Mouse (Mus musculus) brain, embryonic 18.5 days (tissue): ENCODE results near the gene Mbtps2.

Experiments
- DNase-seq: peaks from one replicate; pipeline ENCODE4 v3.0.0-alpha.2; 2012; ENCODE audit warnings: low read depth, low spot score

Mbtps2 gene

DNA sequence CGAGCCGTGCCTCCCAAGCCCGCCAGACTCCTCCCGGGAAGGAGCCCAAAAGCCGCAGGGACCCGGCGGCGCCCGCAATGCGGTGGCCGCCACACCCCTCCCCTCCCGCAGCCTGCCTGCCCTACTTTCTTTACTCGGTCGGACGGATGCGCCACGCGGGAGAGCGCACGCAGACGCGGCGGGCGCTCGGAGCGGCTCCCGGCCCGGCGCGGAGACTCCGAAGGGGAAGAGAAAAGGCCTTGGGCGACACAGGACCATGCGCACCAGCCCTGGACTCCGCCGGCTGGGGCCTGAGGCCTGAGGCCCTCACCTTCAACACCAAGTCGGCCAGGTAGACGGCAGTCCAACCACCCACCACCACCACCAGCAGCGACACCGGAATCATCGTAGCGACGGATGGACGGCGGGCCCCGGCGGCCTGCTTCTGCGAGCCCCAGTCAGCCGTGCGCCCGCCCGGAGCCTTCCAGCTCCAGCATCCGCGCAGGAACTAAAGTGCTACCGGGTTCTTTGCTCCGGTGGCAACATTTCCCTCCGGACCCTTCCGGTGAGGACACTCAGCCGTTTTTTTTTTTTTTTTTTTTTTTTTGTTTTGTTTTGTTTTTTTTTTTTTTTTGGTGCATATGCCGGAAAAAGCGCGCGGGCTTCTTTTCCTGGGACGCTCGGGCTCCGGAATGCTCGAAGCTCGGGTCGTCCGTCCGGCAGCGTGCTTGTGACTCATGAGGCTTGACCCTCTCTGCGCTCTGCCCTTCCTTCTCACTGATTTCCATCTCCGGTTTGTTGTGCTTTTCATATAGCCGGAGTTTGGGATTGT is at the start of gene Mbtps2:
Gene Mbtps2 (minus strand): TSS at position 530 of the 811 bp plus-strand sequence.
- no peak for DNase-seq

DNA sequence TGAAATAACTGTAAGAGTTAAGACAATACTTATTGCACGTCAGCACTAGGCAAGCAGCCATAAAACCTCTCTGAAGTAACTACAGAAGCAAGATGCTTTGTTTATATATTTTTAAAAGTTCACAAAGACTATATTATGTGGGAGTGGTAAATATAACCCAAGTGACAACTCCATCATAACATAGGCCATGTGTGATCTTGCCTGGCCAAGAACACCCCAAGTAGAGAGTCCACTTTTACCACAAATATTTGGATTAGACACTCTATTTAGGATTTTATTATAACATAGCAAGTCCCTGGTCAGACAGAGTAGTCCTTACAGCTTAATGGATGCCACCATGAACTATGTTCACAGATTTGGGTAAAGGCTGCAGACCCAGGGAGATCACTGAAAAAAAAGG is 47.9 kb upstream of the Mbtps2 start:
- no peak for DNase-seq

DNA sequence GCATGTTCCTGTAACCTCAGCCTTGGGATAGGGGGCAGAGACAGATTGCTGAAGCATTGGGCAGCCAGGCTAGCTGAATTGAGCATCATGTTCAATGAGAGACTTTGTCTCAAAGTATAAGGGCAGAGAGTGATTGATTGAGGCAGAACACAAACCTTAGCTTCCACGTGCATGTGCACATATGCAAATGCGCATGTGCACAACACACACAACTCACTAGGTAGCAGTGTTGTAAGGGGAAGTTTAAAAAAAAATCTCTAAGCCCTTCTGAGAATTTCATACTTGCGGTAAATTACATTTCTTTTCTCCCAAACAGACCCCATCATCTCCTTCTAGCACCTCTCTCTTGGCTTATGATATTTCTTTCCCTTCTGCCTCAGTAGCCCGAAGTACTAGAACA is 46.2 kb upstream of the Mbtps2 start:
- DNase-seq: no peak

DNA sequence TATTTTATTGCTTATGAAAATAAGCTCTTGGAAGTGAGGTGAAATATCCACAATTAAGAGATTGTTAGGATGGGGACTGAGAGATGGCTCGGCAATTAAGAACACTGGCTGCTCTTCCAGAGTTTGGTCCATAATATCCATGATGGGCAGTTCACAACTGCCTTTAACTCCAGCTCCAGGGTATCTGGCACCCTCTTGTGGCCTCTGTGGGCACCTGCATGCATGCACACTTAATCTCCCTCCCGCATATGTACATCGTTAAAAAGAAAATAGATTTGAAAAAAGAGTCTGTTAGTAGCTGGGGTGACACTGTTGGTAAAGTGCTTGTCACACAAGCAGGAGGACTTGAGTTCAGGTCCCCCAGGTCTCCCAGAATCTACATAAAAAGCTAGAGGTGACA is 45.8 kb upstream of the Mbtps2 start:
- DNase-seq: no peak

DNA sequence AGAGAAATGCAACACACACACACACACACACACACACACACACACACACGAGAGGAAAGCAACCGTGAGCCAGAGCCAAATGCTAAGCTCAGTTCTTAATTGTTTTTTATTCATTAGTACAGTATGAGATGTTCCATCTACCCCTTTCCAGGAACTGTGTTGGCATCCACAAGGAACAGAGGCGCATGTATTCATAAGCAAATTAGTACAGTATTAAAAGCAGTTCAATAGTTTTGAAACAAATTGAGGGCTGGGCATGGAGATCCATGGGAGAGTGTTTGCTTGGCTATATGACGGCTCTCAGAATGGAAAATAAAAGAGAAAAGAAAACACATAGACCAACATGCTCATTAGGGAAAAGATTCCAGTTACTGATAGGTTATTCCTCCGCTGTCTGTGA is 44.3 kb upstream of the Mbtps2 start:
- no peak for DNase-seq

DNA sequence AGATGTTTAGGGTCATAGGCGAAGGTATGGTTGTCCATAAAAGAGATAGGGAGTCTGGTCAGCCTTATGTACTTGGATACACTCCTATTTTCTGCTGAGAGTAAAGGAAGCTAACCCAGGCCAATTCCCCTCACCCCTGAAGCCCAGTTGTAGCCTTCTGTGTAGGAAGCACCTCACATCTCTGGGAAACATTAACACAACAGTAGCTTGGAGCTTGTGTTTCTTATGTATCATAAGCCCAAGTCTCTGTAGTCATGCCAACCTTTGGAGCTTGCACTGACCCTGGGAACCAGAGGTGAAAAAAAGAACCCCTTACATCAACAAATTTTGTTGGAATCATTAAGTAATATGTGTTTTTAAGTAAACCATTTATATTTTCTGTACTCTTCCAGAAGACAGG is 38.7 kb upstream of the Mbtps2 start:
- no peak for DNase-seq

DNA sequence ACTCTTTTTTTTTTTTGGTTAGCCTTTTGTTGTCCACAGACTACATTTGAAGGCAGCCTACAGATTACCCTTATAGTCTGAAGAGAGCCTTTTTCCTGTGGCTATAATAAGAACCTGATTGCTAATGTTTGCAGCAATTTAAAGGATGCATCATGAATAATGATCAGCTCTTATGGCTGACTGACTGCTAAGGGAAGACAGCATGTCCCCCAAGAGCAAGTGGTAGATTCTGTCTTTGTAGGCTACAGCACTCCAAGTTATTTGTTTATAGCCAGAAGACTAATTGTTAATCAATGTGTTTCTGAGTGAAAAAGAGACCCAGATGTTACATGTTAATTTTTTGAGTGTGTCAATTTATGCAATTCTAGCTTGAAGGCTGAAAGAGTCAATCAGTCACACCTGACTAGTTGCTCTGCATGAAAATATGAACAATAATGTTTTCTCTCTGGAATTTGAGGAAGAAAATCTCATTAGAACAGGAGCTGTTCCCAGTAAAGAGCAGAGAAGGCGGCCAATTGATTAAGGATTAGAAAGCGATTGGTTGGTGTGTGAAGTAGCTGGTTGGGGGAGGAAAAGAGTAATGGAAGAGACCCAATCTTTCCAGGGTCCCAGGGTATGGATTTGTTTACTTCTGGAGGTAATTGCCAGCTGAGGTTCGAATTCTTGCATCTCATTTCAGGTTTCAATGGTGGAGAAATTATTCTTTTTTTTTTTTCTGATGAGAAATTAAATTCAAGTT is 35.3 kb upstream of the Mbtps2 start:
- no peak for DNase-seq

DNA sequence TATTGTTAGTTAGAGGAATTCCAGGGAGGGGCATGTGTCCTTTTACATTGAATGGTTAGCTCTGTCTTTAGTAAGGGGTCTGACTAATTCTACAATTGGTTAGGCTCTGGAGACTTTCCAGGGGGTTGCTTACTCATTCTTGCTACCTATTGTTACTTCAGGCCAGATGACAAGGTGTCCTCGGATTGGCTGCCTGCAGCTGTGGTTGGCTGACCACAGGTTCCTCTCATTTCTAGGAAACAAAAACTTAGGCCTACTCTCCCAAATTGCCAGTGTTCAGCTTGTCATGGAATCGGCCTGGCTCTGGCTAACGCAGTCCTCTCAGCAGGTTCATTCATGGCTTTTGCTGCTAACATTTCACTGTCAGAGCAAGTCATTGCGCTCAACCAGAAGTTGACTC is 31.8 kb upstream of the Mbtps2 start:
- no peak for DNase-seq

DNA sequence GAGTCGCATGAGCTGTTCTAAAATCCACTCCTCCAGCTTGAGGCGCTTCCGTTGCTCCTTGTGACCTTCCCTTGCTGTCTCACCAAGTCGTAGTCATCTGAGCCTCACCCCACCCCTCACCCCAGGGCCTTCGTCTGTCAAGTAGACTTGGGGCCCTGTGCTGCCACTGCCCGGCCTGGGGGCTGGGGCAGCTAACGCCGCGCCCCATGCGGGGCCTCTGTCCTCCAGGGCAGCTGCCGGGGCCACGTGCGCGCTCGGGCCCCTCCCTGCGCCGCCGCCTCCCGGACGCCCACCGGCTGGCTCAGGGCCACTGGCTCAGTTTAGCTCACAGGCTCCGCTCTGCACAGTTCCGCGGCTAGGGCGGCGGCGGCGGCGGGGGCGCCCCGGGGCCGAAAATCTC is 14.4 kb upstream of the Mbtps2 start:
- DNase-seq: no peak

DNA sequence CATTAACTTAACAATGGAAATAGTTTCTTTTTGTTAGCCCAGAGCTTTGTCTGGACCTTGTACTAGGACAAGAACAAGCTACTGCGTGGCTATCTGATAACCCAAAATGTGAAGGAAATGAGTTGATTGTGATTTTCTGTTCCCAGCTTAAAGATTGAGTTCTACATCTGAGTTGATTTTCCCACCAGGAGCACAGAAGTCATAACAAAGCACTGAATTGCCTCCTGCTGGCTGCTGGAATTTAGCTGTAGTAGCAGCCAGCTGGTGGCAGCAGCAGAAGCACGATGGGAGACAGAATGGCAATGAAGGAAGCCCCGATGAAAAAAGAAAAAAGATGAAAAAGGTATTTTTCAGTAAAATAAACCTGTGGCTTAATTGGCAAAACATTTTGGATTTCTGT is 2.9 kb upstream of the Mbtps2 start:
- no peak for DNase-seq

DNA sequence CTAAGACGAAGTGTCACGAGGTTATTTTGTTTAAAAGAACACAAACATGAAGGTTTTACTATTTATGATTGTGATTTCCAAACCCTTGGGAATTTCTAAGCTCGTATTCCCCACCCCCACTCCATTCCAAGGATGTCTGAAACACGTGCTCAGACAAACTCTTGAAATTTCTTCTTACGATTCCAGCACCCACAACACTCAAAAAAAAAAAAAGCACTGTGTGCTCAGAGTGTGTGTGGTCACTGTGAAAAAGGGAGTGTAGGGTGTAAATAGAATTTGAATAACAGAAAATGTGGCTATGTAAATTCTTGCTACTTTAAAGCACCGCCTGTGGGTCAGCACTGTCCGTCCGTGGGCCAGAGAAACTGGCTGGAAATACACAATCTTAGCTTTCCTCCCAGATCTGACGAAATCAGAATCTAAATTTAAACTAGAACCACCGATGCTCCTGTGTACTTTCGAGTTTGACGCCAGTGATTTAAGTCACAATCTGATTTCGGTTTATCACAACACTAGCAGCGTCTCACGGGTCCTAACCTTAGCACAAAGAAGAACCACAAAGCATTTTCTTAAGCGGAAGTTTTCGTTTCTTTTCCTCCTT is 830 bp downstream of the Mbtps2 start:
- no peak for DNase-seq

DNA sequence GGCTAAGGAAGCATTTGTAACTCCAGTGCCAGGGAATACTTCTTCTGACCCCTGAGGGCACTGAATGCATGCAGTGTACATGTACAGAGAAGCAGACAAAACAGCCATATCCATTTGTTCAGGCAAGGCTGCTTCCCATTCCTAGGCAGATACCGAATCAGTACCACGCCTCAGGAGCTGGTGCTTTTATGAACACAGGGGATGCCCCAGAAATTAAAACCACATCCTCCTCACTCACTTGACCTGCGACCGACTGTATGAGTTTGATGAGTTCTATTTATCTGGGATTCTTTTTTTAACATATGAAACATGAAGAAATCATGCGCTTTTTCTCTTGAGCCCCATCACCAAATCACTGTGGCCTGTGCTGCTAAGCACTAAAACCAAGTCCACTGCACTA is 1.7 kb downstream of the Mbtps2 start:
- no peak for DNase-seq

DNA sequence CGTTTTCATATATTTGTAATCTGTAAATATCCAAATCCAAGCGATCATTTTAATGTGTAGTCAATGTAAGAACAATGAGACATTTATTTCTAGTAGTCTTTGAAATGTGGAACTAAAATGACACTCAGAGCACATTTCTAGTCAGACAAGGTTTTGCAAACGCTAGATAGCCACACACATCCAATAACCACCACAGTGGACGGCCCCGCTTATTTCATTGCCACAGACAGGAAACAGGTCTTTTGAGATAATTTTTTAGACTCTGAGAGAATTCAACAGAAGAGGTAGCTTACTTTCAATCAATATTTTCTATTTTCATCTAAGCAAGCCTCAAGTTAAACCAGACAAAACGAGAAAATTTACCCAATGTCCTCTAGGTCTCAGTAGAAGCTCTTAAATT is 2.6 kb downstream of the Mbtps2 start:
- no peak for DNase-seq

DNA sequence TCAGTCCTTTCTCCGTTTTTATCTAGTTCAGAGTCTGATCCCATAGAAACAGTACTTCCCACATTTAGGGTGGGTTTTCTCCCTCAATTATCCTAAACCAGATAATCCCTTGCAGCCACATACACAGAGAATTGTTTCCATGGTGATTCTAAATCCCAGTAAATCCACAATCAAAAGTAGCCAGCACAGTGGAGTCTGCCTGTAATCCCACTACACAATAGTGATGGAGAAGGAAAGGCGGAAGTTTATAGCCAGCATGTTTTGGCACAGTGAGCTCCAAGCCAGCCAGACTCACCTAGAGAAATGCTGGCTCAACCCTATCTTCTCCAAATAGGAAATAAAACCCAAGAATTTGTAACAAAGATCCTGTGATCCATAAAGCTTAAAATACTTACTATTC is 3.9 kb downstream of the Mbtps2 start:
- no peak for DNase-seq

DNA sequence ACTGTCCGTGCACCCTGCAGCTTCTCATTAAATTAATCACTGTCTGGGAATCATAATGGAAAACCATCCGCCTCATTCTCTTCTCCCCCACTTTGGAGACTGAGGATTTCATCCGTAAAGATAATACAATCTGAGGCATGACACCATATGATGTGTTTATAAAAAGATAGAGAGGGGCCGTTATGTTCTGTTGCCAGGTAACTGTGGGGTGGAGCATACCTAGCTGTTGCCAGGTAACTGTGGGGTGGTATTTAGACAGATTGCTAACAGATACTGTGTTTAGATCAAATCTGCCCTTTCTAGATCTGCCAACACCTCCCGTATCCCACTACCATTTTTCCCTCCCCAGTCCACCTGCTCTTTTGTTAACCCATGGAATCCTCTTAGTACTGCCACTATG is 11.5 kb downstream of the Mbtps2 start:
- DNase-seq: no peak

DNA sequence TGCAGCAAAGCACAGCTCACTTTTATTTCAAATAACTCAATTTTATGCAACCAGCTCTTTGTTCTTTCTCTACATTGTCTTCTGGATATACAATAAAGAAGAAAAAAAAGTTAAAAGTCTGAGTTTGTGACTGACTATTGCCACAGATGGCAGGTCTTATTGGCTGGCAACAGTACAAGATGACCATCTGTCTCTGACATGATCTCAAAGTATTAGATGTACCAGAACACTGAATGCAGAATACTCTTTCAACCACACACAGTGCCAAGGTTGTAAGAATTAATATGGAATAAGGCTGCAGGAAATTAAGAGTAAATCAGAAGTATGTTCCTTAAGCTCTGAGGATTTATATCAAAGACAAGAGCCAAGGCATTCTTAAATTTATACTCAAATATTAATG is 12.1 kb downstream of the Mbtps2 start:
- DNase-seq: no peak

DNA sequence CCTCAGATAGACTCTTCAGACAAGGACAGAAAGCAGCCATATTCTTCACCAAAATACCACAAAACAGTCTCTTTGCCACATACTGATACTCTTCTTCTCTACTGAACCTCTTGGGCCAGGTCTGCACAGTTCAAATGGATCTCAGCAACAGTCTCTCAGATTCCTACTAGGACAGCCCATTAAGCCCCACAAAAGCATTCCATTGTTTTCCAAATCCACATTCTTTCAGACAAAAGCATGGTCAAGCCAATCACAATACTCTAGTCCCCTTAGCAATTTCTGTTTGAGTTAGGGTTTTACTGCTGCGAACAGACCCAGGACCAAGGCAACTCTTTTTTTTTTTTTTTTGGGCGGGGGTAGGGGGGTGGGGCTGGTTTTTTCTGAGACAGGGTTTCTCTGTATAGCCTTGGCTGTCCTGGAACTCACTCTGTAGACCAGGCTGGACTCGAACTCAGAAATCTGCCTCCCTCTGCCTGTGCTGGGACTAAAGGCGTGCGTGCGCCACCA is 19.4 kb downstream of the Mbtps2 start:
- DNase-seq: no peak

DNA sequence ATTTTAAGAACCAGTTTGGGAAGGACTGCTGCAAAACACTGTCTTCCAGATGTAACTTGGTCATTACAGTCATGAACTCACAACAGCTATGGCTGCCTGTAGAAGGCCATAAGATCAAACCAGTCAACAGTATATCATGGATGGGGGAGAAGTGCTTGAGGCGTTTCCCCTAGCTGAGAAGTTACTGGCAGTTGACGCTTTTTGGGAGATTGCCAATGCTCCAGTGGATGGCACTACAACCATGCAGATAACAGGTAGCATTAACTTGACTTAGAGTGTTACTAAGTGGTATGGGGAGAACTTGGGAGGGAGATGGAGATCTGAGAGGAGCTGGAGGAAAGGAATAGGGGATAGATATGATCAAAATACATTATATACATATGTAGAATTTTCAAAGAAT is 23.8 kb downstream of the Mbtps2 start:
- no peak for DNase-seq

DNA sequence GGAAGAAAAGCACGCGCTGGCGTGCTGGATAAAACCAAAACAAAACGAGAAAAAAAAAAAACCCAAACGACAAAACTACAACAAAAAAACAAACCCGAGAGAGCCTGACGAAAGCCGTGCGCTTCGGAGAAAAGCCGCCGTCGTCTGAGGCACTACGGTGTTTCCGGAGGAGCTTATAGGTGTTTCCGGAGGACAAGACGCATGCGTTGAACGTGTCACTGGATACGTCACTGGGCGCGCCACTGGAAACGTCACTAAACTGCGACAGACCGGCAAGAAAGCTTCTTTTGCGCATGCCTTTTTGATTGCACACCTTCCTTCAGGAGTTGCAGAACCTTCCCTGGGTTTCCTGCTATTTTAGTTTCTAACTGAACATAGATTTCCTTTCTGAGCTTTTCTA is 29.7 kb downstream of the Mbtps2 start, which contains the start of gene Yy2:
Gene Yy2 (minus strand): TSS at position 146 of the 400 bp plus-strand sequence.
- DNase-seq: no peak

DNA sequence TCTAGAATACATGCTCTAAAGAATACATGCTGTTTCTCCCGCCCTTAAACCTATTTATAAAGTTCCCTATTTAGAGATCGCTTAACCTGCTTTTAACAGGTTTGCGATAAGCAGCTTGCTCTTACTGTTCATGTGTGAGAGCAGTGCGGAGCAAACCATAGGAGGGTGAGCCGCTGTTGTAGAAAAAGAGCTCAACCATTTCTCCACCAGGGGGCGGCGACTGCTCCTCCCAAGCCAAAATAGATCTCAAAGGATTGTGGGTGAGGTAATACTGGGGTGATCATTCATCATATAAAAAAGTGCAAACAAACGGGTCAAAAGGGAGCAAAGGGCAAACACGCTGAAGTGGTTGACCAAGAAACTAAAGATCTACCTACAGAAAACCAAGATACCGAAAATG is 34.7 kb downstream of the Mbtps2 start:
- no peak for DNase-seq

DNA sequence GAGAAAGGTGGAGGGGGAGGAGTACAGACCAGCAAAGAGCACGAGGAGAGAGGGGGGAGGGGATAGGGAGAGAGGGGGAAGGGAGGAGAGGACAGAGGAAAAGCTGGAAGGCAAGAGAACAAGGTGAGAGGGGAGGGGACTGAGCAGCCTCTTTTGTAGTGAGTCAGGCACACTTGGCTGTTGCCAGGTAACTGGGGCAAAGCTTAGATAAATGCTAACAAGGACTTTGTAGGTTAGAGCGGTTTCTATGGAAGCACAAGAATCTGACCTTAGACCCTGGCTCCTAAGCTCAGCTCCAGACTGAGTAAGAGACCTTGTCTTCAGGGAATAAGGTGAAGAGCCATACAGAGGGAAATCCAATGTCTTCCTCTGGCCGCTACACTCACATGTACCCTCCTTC is 51.4 kb downstream of the Mbtps2 start:
- peak; percentile 2 for DNase-seq

DNA sequence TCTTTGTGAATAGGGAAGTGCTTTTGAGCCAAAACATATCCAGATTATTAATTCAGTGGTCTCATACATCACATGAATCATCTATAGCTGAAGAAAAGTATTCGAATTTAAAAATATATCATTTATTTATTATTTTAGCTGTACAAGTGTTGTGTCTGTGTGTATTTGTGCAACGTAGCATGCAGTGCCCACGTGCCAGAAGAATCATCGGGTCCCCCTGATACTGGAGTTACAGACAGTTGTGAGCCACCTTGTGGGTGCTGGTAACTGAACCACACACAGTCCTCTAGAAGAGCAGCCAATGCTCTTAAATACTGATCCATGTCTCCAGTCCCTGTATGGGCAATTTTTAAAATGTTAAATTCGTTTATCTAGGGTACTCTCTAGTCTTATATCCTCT is 92.1 kb downstream of the Mbtps2 start:
- DNase-seq: no peak

DNA sequence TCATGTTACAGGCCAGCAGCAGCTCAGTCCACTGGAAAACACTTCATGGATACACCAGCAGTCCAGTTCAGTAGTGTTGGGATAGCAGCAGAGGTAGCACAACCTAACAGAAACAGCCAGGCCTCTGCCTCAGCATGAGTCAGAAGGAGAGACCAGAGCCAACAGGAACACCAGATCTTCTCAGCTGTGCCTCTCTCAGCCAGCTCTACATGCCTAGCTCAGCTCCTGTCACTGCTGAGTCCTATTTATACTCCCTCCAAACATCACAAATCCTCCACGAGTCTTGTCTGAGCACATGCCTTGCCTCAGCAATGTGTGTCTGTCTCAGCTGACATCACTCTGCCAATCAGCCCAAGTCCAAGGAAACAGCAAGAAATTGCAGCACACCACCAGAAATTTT is 94.0 kb downstream of the Mbtps2 start:
- DNase-seq: no peak
